Mouse (Mus musculus) erythroblast, embryonic 14.5 days (primary cell): ENCODE data around the gene Dpp6.

Experiments
- GATA1 ChIP-seq: IDR thresholded peaks from 2 replicates; pipeline ENCODE4 v1.6.1; 2012; ENCODE audit warnings: low read length, inconsistent platforms, mixed read lengths
- TAL1 ChIP-seq: IDR thresholded peaks from 3 replicates; pipeline ENCODE4 v1.6.1; 2012; ENCODE audit warnings: low read length, inconsistent platforms, mixed read lengths

DNA sequence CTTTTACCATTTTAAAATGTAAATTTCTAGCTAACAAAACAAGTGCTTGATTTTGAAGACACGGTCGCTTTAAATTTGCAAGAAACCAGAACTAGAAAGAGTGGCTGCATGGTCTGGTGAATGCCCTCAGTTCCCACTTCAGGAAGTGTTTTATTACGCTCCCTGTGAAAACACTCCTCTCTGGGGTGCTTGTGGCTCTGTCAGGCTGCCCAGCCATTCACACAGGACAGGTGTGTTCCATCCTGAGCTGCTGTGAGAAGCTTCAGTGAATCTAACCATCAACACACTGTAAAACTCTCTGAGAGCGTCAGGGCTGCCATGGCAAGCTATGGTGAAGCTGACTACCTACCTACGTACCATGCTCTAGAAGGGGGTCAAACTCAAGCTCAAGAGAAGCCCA, 841.2 kb downstream of the Dpp6 start:
- TF ChIP-seq TAL1, result no peak
- no peak for TF ChIP-seq GATA1
